Mouse (Mus musculus) cerebellum, adult 2 months (tissue): ENCODE results near the gene Calhm3. TPM values are rescaled to one million over a fixed set of nuclear protein-coding genes. Genes with fewer than 3 reads are reported as not detected.
"Not testable (repeated sequence)": the region's sequence is repeated elsewhere in the genome, so short reads cannot be mapped to it uniquely, and the experiment has no call there.

ENCODE experiments used
- DNase-seq, 2 experiments: peaks; one replicate each; pipeline ENCODE4 v3.0.0; 2021
- H3K27ac ChIP-seq: fragments of 200-500 bp; 2 replicates; pipeline ENCODE4 v1.5.1; 2012; ENCODE audit warnings: low read length, control low read depth, inconsistent platforms; ENCODE audit not compliant: insufficient read depth
- H3K27me3 ChIP-seq: fragments of 200-500 bp; 2 replicates; pipeline ENCODE4 v1.6.1; 2012; ENCODE audit warnings: inconsistent platforms, mild to moderate bottlenecking, low read length, moderate library complexity; ENCODE audit not compliant: control insufficient read depth, insufficient read depth
- H3K4me1 ChIP-seq: fragments of 200-500 bp; 2 replicates; pipeline ENCODE4 v1.6.1; 2011; ENCODE audit warnings: low read length; ENCODE audit not compliant: control insufficient read depth, insufficient read depth
- H3K4me3 ChIP-seq: fragments of 200-500 bp; replicated peaks from 2 replicates; pipeline ENCODE3; 2011; ENCODE audit warnings: mild to moderate bottlenecking, low read depth, low read length, control low read depth; ENCODE audit not compliant: insufficient read depth
- CTCF ChIP-seq: fragments of 200-500 bp; IDR thresholded peaks from 2 replicates; pipeline ENCODE4 v1.5.1; 2011; ENCODE audit warnings: low read depth, mild to moderate bottlenecking, control low read depth, low read length, moderate library complexity, borderline replicate concordance; ENCODE audit not compliant: insufficient read depth
- POLR2A ChIP-seq: fragments of 200-500 bp; IDR thresholded peaks from 2 replicates; pipeline ENCODE4 v1.6.1; 2011; ENCODE audit warnings: low read length, control low read depth, borderline replicate concordance; ENCODE audit not compliant: insufficient read depth
- WGBS: fragments of 180-500 bp; shearing (Covaris S2); methylation state at CpG from one replicate; pipeline ENCODE4 v1.1.7; 2018; 5-methylcytosine and 5-hydroxymethylcytosine counted together
- polyA plus RNA-seq: library from polyadenylated mRNA; depleted of rRNA; stranded (reverse); fragments of >200 nt; gene quantifications from 2 replicates; pipeline ENCODE4 v1.2.3, GENCODE M21; 2012

Gene Calhm3
- polyA plus RNA-seq, 1 experiment = not detected

- Histone ChIP-seq H3K27ac (no peak overlapping the region), H3K4me3 (no peak overlapping the region), H3K4me1 (peaks cover 1% of the 10 kb centered on the region; the same call in 1 of the 2 replicates), H3K27me3 (no peaks in the 10 kb centered on the region)
- 77% methylated on average over 6 of the region's 6 CpGs for WGBS
- TF ChIP-seq POLR2A (no peak), CTCF (no peak)
- DNase-seq = no peak
Measured at GRCm38 (mm10) chr19:47142438-47142837, 15.1 kb downstream of the Calhm3 start.

GRCm38 (mm10) chr19:47139611-47140010 lies 18.0 kb downstream of the Calhm3 start:
- 49% methylated on average over 7 of the region's 7 CpGs for WGBS
- not testable (repeated sequence) for H3K27me3 ChIP-seq, H3K27ac ChIP-seq, H3K4me3 ChIP-seq, DNase-seq, H3K4me1 ChIP-seq

GRCm38 (mm10) chr19:47137771-47138421 lies 19.7 kb downstream of the Calhm3 start, which contains the start of gene Calhm2:
Gene Calhm2, minus strand, starts transcription at chr19:47138294.
- H3K4me3 ChIP-seq = peak within 1 kb of the TSS; percentile 6
- WGBS = 27% methylated on average over 28 of the region's 28 CpGs
- no peak within 1 kb of the TSS for H3K27ac ChIP-seq
- H3K27me3 ChIP-seq = no peaks in the 10 kb centered on the region
- peaks cover 7% of the 10 kb centered on the region; the same call in 1 of the 2 replicates for H3K4me1 ChIP-seq
- TF ChIP-seq CTCF (no peak), POLR2A (no peak)
- no peak for DNase-seq

GRCm38 (mm10) chr19:47137051-47137581 lies 20.4 kb downstream of the Calhm3 start:
- Histone ChIP-seq H3K27me3 (no peaks in the 10 kb centered on the region), H3K4me1 (peaks cover 7% of the 10 kb centered on the region; the same call in 1 of the 2 replicates), H3K4me3 (no peak overlapping the region), H3K27ac (no peak overlapping the region)
- WGBS = 28% methylated on average over 6 of the region's 6 CpGs
- TF ChIP-seq CTCF (no peak), POLR2A (no peak)
- peak in 1 of 2 experiments; percentile 33 for DNase-seq

GRCm38 (mm10) chr19:47136170-47136569 lies 21.4 kb downstream of the Calhm3 start:
- Histone ChIP-seq H3K27me3 (no peaks in the 10 kb centered on the region), H3K4me3 (no peak overlapping the region), H3K4me1 (peaks cover 7% of the 10 kb centered on the region; the same call in 1 of the 2 replicates), H3K27ac (no peak overlapping the region)
- TF ChIP-seq CTCF = no peak
- TF ChIP-seq POLR2A = no peak
- WGBS = 81% methylated on average over 5 of the region's 5 CpGs
- no peak for DNase-seq

- 91% methylated on average over 17 of the region's 17 CpGs for WGBS
- no peak overlapping the region for H3K27ac ChIP-seq
Measured at GRCm38 (mm10) chr19:47135568-47135967, 22.0 kb downstream of the Calhm3 start.

GRCm38 (mm10) chr19:47133161-47133560 lies 24.4 kb downstream of the Calhm3 start:
- 90% methylated on average over 7 of the region's 7 CpGs for WGBS
- Histone ChIP-seq H3K4me1 (peaks cover 7% of the 10 kb centered on the region; the same call in 1 of the 2 replicates), H3K27ac (no peak overlapping the region), H3K4me3 (no peak overlapping the region), H3K27me3 (no peaks in the 10 kb centered on the region)
- no peak for TF ChIP-seq POLR2A
- TF ChIP-seq CTCF = no peak
- no peak for DNase-seq

More at GRCm38 (mm10) chr19:47135568-47135967, 22.0 kb downstream of the Calhm3 start:
- no peaks in the 10 kb centered on the region for H3K27me3 ChIP-seq
- H3K4me1 ChIP-seq = peaks cover 7% of the 10 kb centered on the region; the same call in 1 of the 2 replicates
- no peak overlapping the region for H3K4me3 ChIP-seq
- TF ChIP-seq CTCF (no peak), POLR2A (no peak)
- no peak for DNase-seq

- Histone ChIP-seq H3K4me1 (no peaks in the 10 kb centered on the region), H3K27ac (no peak overlapping the region), H3K27me3 (no peaks in the 10 kb centered on the region), H3K4me3 (no peak overlapping the region)
- TF ChIP-seq CTCF = no peak
- TF ChIP-seq POLR2A = no peak
- WGBS = 94% methylated on average over 15 of the region's 15 CpGs
- no peak for DNase-seq
Measured at GRCm38 (mm10) chr19:47130551-47131125, 26.9 kb downstream of the Calhm3 start.
